Mouse (Mus musculus) mouse embryonic stem cell (cell line): ENCODE measurements around the gene 2310011J03Rik.

ENCODE experiments used
- in situ Hi-C, 2 experiments: fragments of 300-500 bp; cut with MboI; formaldehyde crosslinking; loops; 1 replicate in 1 of 2; 3 replicates in 1 of 2; pipeline ENCODE4 v1.14.3; 2019 to 2020; ENCODE audit warnings: low sequenced_read_pairs in 2 of 2, low pct_unique_long_range_greater_than_20kb in 1 of 2, mixed read lengths in 1 of 2; ENCODE audit not compliant: unreplicated experiment in 1 of 2

The 2310011J03Rik gene

DNA sequence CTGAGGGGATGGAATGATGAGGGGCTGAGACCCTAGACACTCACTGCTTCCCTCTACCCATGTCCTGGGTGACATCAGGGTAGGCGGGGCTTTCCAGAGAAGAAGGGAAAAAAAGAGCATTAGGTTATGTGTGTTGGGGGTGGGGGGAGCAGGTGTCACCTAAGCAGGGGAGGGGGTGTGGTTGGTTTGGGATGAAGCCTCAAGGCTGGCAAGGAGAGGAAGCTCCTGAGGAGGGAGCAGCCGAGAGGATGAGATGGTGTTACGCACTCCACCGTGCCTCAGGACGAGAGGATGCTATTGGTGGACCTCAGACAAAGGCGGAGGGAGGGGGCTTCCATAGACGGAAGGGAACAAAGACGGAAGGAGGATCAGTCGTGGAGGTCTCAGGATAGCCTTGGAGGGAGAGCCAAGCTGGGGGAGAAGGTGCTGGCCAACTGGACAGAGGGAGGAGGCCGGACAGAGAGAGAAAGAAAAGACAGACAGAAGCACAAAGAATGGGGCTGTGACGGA, 19.6 kb downstream of the 2310011J03Rik start:
- in situ Hi-C loops: no loop called here

DNA sequence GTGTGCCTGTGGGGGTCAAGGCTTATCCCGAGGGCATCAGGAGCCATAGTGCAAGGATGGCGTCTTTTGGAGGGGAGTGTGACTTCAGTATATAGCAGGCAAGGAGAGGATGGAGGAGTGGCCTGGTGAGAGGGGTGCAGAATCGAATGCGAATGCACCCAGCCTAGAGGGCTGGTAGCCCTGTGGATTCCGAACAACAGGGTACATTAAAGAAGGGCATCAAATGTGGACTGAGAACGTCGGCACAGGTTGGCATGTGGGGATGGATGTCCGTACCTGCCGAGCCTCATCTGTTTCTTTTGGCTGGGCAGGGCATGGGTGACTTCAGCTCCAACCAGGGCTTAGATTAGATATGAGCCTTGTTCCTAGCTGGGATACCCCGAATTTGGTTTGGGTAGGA, 20.5 kb downstream of the 2310011J03Rik start:
- in situ Hi-C loops: no loop called here

DNA sequence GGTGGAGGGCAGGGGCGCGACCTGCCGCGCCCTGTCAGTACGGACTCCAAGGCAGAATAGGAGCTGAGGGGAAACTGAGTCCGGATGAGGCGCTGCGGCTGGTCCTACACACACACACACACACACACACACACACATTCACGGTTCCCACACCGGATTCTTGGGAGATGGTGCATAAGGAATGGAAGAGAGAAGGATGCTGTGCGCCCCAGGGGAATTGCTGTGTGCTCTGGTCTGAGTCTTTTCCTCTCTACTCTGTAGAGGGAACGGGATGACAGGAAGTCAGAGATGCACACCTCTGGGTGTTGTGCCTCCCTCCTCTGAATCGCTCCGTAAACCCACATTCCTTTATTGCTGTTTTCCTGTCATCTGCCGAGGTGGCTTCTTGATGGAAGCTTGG, 21.0 kb downstream of the 2310011J03Rik start:
- in situ Hi-C loops: no loop called here

DNA sequence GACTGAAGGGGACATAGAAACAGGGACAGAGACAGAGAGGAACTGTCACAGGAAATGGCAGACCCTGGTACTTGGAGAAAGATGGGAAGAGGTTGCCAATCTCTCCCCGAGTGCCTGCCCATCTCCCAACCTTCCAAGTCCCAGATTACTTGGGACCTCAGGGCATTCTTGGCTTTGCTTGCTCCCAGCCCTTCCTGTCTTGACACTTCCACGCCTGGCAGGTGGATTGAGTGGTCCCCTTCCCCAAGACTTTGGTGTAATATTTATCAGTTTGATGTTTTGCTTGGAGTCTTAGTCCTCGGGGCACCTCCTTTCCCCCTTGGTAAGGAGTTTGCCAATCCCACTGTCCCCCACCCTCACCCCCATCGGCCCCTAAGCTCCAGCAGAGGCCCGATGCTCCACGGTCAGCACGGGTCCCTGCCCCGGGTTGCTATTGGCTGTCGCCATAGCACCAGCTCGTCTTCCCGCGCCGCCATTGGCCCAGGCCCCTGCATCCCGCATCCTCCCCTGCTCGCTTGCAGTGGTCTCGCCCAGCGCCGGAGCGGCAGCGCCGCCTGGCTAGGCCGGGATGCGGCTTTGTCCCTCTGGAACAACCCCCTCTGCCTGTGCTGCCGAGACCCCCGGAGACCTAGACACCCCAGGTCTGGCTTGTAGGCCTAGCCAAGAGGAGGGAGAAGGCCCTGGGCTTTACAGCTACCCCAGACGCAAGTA, 21.6 kb downstream of the 2310011J03Rik start:
- in situ Hi-C loops: no loop called here

DNA sequence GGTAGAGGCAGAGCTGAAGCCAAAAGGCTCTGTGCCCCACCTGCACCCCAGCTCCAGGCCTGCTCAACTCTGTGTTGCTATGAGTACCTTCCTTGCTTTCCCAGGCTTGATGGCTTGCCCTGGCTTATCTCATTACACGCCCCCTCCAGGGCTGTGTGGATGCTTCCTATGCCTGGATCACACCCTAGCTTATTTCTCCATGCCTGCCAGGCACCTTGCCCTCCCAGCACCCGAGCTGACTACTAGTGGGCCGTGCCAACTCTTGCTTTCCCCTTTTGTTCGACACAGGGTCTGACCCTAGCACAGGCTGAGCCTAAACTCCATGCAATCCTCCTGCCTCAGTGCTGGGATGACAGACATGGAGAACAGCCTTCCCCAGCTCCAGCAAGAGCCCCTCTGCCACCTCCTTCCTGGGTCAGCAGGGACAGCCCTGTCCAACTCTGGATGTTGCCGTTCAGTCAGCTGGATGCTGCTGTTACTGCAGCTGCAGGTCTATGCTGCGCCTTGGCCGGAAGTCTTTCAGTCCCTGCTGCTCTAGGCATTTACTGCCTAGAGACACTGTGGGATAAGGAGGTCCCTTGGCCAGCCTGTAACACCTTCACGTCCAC, 22.7 kb downstream of the 2310011J03Rik start:
- in situ Hi-C loops: no loop called here

DNA sequence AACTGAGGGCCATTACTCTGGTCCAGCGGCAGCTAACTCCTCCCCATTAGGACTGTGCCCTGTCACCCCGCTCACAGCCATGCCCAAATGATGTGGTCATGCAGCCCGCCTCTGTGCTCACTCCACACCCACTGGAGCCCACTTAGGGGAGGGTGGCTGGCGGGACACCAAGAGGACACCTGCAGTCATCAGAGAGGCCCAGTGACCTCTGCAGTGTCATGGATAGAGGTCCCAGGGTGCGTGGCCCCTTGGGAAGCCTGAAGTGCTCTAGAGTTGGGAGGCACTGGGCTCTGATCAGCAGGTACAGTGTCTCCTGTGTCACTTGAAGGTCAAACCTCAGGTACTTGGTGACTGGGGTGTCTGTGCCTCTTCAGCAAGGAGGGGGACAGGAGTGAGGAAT, 23.5 kb downstream of the 2310011J03Rik start:
- in situ Hi-C loops: no loop called here

DNA sequence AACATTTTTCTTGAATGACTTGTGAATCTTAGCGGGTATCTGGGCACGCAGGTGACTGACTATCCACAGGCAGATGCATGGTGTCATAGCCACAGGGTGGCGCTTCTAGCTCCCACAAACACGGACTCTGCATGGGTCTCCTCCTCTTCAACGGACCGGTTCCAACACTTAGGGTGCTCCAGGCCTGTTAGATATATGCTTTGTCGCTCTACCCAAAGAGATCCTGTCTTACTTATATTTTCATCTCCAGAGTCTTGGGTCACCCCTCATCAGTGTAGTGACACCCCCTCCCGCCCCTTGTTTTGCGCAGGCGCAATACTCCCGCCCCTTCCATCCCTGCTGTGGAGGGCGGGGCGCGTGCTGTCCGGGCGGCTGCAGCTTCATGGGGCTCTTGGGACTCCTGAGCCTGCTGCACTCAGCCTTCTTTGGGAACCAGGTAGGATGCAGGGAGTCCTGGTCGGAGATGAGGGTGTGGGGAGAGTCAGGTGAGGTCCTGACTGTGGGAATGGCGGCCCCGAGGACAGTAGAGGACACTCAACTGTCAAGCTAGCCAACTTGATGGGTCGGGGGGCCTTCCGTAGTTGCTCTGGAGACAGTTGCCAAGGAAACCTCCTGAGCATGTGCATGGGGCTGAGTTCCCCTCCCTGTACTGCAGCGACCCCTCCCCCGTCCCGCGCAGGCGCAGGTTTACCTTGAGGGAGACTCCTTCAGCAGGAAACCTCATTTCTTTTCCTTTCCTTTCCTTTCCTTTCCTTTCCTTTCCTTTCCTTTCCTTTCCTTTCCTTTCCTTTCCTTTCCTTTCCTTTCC, 24.5 kb downstream of the 2310011J03Rik start, which contains the start of gene Apc2:
Gene Apc2, plus strand, starts transcription at position 360 of the 808 bp plus-strand sequence.
- in situ Hi-C loops: no loop called here

DNA sequence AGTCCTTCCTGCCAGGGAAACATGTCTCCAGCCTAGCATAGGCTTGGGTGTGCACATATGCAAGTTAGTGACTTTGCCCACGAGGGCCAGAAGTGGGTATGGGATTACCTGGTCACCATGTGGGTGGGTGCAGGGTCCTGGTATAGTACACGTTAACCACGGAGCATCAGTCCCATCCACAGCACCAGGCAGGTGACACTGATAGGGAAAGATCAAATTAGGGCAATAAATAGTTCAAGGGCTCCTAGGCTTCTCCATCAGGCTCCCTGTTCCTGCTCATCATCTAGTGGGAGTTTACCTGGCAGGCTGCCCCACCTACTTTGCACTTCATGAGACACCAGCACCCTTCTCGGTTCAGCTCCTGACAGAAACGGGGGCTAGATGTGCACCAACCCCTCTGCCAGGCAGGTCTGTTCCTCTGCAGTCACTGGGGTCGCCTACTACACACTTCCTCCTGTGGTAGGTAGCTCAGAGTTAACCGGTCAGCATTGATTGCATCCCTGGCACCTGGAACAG, 25.5 kb downstream of the 2310011J03Rik start:
- in situ Hi-C loops: no loop called here

DNA sequence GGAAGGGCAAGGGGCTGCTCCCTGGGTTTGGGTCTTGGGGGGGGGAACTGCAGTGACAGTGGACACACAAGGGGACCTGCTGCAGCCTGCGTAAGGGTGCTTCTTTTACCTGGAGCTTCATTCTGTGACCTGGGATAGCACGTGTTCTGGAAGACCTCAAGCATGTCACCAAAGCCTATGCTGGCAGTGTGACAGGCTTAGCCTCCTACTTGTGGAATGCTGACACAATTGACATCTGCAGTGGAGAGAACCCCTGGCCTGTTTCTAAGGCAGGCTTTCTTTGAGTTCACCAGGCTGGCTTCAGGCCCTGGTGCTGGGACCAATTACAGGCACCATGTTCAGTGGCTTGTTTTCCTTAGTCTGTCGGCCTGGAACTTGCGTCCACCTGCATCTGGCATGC, 26.0 kb downstream of the 2310011J03Rik start:
- in situ Hi-C loops: no loop called here

DNA sequence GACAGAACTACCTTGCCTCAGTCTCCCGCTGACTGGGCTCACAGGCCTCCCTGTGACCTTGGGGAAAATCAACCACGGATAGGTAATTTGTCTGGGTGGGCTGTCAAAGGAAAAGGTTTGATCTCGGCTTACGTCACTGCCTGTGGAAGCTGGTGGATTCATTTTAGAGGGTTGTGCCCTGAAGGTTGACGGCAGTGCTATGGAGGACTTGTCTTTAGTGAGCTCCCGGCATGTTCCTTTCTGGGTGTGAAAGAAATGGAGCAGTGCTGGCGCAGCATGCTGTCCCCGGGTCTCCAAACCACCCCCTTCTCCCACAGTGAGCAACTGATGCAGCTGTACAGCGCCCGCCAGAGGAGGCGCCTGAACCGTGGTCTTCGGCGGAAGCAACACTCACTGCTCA, 27.0 kb downstream of the 2310011J03Rik start:
- in situ Hi-C loops: no loop called here

DNA sequence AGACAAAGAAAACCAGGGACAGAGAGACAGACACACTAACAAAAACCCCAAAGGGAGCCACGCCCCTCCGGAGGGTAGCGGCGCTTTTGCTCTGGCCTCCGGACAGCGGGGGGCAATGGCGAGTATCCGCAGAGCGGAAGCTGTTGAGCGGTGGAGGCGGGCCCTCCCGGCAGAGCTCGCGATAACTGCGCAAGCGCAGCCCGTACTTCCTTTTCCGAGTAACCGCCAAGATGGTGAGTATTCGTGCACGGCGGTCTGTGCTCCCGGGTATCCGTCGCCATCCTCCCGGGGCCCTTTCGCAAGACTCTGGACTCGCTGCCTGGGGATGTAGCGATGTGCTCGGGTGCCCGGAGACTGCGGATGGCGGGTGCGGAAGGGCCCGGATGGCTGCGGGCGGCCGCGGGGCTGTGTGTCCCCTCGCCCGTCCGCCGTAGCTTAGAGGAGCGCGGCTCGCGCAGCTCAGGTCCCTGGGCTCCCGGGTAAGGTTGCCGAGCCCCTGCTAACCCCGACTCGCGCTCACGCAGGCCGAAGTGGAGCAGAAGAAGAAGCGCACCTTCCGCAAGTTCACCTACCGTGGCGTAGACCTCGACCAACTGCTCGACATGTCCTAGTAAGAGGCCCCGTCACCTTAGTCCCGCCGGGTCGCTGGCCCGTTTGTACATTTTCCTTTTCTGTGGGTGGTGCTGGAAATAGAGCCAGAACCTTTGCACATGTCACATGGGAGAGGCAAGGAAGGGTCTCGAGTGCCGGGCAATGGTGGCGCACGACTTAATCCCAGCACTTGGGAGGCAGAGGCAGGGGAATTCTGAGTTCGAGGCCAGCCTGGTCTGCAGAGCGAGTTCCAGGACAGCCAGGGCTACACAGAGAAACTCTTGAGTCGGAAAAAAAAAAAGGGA, 27.8 kb downstream of the 2310011J03Rik start, which contains the start of gene Rps15:
Gene Rps15, plus strand, starts transcription at position 203 of the 896 bp plus-strand sequence.
- in situ Hi-C loops: no loop called here

DNA sequence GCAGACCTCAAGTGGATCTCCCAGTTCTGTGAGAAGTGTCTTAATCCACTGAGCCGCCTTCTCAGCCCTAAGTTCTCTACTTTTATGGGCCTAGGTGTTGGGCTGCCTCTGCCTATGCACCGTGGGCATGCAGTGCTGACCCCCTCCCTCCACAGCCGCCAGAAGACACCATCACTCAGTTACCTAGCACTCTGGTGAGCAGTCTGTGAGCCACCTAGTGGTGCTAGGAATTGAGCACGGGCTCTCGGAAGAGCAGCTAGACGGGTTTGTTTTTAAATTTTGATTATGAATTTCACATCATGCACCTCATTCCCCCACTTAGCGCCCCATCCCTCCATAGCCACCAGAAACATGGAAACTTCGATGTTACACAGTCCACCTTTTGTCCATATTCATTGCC, 31.7 kb downstream of the 2310011J03Rik start:
- in situ Hi-C loops: no loop called here

DNA sequence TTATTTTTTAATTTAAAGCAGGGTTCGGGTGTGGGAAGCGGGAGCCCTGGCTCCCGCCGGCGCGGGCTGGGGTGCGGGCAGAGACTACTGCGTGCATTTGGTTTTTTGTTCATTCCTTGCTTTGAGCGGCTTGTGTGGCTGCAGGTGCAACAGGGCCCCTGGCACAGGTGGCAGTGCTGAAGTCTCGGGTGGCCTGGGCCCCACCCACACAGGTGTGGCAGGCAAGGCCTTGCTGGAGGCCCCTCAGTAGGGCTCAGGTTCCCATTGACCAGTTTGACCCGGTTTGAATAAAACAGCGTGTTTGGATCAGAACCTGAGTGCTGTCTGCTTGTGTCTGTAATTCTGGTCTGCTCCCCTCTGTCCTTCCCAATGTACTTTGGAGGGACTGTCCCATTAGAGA, 32.2 kb downstream of the 2310011J03Rik start:
- in situ Hi-C loops: no loop called here

DNA sequence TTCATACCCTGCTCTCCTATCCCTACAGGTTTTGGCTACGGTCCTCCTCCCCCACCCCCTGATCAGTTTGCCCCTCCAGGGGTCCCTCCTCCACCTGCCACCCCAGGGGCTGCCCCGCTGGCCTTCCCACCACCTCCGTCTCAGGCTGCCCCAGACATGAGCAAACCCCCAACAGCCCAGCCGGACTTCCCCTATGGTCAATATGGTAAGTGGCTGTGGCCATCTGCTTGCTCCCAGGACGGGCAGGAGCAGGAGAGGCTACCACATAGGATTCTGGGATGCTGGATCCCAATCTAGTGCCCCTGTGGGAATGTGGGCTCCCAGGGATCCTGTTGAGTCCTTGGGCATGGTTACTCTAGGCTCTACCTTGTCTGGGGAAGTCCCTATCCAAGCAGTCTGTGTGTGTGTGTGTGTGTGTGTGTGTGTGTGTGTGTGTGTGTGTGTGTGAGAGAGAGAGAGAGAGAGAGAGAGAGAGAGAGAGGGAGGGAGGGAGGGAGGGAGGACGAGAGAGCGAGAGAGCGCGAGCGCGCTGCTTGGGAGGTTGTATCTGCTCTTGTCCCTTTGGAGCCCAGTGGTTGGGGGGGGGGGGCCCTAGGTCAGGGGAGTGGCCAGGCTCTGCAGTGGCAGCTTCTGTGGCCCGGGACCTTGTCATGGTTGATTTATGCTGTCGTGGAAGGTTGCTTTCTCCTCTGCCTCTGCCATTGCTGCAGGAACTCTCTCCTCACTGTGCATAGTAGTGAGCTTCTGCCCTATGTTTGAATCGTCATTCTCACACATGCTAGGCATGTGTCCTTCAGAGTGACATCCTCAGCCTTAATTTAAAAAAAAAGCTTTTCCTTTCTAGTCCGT, 34.9 kb downstream of the 2310011J03Rik start:
- in situ Hi-C loops: no loop called here

DNA sequence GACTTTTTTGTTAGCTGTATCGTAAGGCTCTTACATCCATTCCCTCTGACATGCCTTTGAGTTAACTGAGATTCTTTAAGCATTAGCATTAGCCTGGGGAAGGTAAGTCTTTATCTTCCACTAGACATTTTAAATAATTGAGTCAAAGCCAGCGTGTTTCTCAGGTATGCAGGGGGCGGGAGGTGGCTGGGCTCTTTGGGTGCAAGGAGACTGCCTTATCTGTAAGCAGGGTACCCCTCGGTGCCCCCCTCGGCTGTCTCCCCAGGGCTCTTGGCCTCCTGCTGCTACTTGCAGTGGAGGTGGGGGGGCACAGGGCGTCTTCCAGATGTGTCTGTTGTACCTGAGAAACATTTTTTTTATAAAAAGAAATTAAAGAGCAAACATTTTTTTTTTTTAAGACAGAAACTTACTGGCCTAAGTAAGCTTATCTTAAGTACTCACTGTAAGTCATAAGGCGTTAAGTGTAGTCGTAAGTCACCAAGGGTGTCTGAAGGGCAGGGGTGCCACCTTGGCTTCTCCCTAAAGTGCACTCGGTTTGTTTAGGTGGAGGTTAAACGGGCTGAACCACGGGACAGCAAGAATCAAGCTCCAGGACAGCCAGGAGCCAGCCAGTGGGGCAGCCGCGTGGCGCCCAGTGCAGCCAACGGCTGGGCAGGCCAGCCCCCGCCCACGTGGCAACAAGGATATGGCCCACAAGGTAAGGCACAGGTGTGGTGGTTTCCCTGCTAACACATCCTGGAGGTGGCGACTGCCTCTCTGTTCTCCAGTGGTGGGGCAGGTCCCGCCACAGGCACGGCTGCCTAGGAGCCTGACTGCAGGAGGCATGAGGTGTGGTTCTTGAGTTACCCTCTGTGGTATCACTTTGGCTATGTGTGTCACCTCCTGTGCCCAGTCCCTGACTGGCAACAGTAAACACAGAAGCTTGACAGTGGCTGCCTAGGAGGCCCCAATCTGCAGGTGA, 37.6 kb downstream of the 2310011J03Rik start:
- in situ Hi-C loops: no loop called here

DNA sequence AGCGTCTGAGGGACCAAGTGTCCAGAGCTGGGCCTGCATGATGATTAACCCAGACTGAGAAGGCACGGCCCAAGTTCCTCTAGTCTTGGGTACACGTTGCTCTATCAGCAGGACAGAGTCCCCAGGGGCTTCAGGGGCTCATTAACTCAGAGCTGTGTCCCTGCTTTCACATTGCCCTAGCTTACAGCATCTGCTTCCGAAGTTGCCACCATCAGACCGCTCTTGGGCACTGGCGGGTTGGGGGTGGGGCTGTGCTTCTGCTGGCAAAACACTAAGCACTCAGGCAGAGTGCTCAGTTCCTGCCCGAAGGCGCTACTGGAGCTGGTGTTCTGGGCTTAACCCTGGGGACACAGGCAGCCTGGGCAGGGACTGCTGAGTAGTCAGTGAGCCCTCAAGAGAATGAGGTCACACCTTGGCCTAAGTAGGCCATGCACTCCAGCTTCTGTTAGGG, 38.4 kb downstream of the 2310011J03Rik start:
- in situ Hi-C loops: no loop called here
